Mouse (Mus musculus) ES-E14 (cell line): ENCODE measurements around the gene Adra1d. TPM values are rescaled to one million over a fixed set of nuclear protein-coding genes. Genes with fewer than 3 reads are reported as not detected.

ENCODE experiments used
- DNase-seq: peaks from one replicate; pipeline ENCODE4 v3.0.0-alpha.2; 2013; ENCODE audit warnings: low read depth, low spot score
- H3K27ac ChIP-seq: 2 replicates; pipeline ENCODE4 v1.5.1; 2012; ENCODE audit warnings: low read depth, mild to moderate bottlenecking, low read length, moderate library complexity, mixed read lengths; ENCODE audit not compliant: poor library complexity, insufficient read depth, severe bottlenecking
- H3K36me3 ChIP-seq: 2 replicates; pipeline ENCODE4 v1.6.1; 2012; ENCODE audit warnings: mild to moderate bottlenecking, low read length, moderate library complexity, mixed read lengths; ENCODE audit not compliant: control insufficient read depth, poor library complexity, insufficient read depth, severe bottlenecking
- H3K4me1 ChIP-seq, 2 experiments: fragments of 150-350 bp in 1 of 2; sonication (generic) in 1 of 2; 2 replicates each; pipeline ENCODE4 v1.6.1; 2012; ENCODE audit warnings: low read length in 2 of 2, mild to moderate bottlenecking in 1 of 2, mixed read lengths in 1 of 2; ENCODE audit not compliant: control insufficient read depth in 2 of 2, insufficient read depth in 2 of 2, poor library complexity in 1 of 2
- H3K4me3 ChIP-seq, 2 experiments: fragments of 150-350 bp in 1 of 2; sonication (generic) in 1 of 2; 2 replicates each; pipeline ENCODE4 v1.5.1; 2012; ENCODE audit warnings: low read length in 2 of 2, low read depth in 1 of 2, mild to moderate bottlenecking in 1 of 2, mixed read lengths in 1 of 2; ENCODE audit not compliant: insufficient read depth in 1 of 2, poor library complexity in 1 of 2, severe bottlenecking in 1 of 2
- H3K9ac ChIP-seq: 2 replicates; pipeline ENCODE4 v1.6.1; 2012; ENCODE audit warnings: low read depth, mild to moderate bottlenecking, low read length, mixed read lengths; ENCODE audit not compliant: poor library complexity, insufficient read depth, severe bottlenecking
- H3K9me3 ChIP-seq: fragments of 150-350 bp; sonication (generic); 2 replicates; pipeline ENCODE4 v1.6.1; 2012; ENCODE audit warnings: low read depth, mild to moderate bottlenecking, low read length; ENCODE audit not compliant: control insufficient read depth, insufficient read depth
- CHD2 ChIP-seq: IDR thresholded peaks from 2 replicates; pipeline ENCODE4 v1.6.1; 2014; ENCODE audit warnings: mild to moderate bottlenecking, low read depth, low read length, inconsistent platforms
- HCFC1 ChIP-seq: IDR thresholded peaks from 2 replicates; pipeline ENCODE4 v1.6.1; 2012; ENCODE audit warnings: low read length, inconsistent platforms, borderline replicate concordance; ENCODE audit not compliant: insufficient read depth
- MAFK ChIP-seq: IDR thresholded peaks from 2 replicates; pipeline ENCODE4 v1.6.1; 2014; ENCODE audit warnings: mild to moderate bottlenecking, low read depth, low read length, inconsistent platforms; ENCODE audit not compliant: insufficient read depth
- ZC3H11A ChIP-seq: IDR thresholded peaks from 2 replicates; pipeline ENCODE4 v1.6.1; 2012; ENCODE audit warnings: low read depth, mild to moderate bottlenecking, inconsistent platforms, low read length, borderline replicate concordance
- ZNF384 ChIP-seq: IDR thresholded peaks from 2 replicates; pipeline ENCODE4 v1.6.1; 2012; ENCODE audit warnings: low read depth, low read length, inconsistent platforms
- in situ Hi-C, 2 experiments: fragments of 600-800 bp; cut with MboI; formaldehyde crosslinking; loops; one replicate each; pipeline ENCODE4 v1.15.1; 2025; ENCODE audit warnings: low sequenced_read_pairs in 2 of 2, inconsistent platforms in 1 of 2; ENCODE audit not compliant: unreplicated experiment in 2 of 2
- total RNA-seq: library from RNA; depleted of rRNA; stranded (reverse); fragments of 300-350 nt; gene quantifications from 2 replicates; pipeline ENCODE4 v1.2.3, GENCODE M21; 2012; rRNA removed

Gene Adra1d
- total RNA-seq, 1 experiment, result 0.85 TPM

DNA sequence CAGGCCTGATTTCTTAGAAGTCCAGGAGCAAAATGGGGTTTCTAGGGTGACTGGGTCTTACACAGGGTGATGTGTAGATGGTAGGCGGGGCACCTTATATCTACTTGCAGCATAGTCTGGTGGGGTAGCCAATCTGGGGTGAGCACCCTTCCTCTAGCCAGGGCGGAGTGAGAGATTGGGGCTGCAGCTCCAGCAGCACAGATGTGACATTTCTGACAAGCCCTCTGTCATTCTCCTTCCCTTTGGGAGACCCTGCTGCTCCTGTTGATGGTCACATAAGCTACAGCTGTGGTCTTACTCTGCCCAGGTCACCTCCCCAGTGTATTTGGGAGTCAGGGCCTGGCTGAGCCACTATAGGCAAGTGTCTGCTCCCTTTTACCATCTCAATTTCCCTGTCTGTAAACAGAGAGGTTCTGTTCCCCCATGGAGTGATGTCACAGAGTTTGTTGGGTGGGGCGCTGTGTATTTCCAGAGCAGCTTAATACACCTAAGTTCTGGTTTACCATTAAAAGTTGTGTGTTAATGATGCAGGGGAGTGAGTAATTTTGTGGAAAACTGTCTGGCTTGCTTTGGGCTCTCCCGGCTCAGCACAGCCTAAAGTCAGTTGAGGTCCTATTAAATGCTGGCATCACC lies 64.7 kb downstream of the Adra1d start:
- H3K9ac ChIP-seq, result no peak overlapping the region
- DNase-seq, result no peak
- H3K4me1 ChIP-seq, result peaks cover 4 to 11% of the 10 kb centered on the region in 2 experiments
- TF ChIP-seq ZNF384, result no peak
- TF ChIP-seq MAFK, result no peak
- TF ChIP-seq HCFC1, result no peak
- no peak for TF ChIP-seq ZC3H11A
- TF ChIP-seq CHD2, result no peak
- H3K27ac ChIP-seq, result no peak overlapping the region
- H3K9me3 ChIP-seq, result no peaks in the 10 kb centered on the region
- no peaks in the 10 kb centered on the region for H3K36me3 ChIP-seq
- in situ Hi-C loops, result no loop called here
- no peak overlapping the region for H3K4me3 ChIP-seq

DNA sequence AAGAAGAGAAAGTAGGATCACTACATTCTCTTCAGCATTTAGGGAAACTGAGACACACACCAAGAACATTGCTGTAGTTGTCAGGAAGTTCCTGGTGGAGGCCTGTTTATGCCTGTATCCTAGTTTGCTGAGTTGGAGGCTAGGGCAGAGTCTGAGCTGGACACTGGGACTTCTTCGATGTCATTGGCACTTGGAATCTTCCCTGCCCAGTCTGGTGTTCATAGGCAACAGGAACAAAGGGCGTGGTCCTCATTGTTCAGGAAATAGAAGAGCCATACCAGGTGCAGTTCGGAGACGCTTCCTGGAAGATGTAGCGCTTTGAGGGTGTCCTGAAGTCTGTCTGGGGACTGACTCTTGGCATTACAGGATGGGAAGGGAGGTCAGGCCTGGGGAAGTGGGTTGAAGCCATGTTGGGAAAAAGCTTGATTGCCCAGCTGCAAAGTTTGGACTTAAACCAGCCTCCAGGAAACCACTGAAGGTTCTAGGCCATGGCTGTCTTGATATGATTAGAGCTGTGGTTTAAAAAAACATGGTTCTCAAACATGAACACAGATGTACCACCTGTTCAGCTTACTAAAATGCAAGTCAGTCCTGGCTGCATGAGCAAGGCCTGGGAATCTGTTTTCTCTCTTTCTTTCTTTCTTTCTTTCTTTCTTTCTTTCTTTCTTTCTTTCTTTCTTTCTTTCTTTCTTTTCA lies 65.8 kb downstream of the Adra1d start:
- no peak for TF ChIP-seq HCFC1
- no peak for TF ChIP-seq CHD2
- no peak for TF ChIP-seq ZC3H11A
- no peak for TF ChIP-seq MAFK
- no peak for TF ChIP-seq ZNF384
- DNase-seq, result no peak
- no peaks in the 10 kb centered on the region for H3K9me3 ChIP-seq
- no peak overlapping the region for H3K27ac ChIP-seq
- no peak overlapping the region for H3K9ac ChIP-seq
- in situ Hi-C loops, result no loop called here
- H3K36me3 ChIP-seq, result no peaks in the 10 kb centered on the region
- peaks cover 4 to 11% of the 10 kb centered on the region in 2 experiments for H3K4me1 ChIP-seq
- H3K4me3 ChIP-seq, result no peak overlapping the region

Other genes with a start within 250 kb of the Adra1d start
- 4.3 and 5.3 TPM in 2 replicates for gene Rnf24, start 209.4 kb downstream of the Adra1d start, total RNA-seq
- gene Smox, start 70.8 kb downstream of the Adra1d start, total RNA-seq, result 12.9 and 16.1 TPM in 2 replicates